In genomic region chr2:33986420-33986819, GRCm38 (mm10) we compare ENCODE assay signal across 7 mouse cellular contexts.
DNase-seq lines count a peak whose midpoint lies in the region; ATAC-seq lines count a peak whose summit lies in the region.

No protein-coding gene starts in this region.

- no peak overlapping the region for H3K27ac ChIP-seq in embryonic facial prominence, embryonic 14.5 days (replicated peaks; ENCODE audit: low read depth, low read length)
- H3K27ac ChIP-seq in lung, embryonic 15.5 days: no peak overlapping the region

- peak; percentile 34 to 46 for DNase-seq in layer of hippocampus, adult 8-10 months (ENCODE audit: low spot score in 2 of 2)
- DNase-seq in layer of hippocampus, adult 9-10 months (ENCODE audit: low spot score): no peak
- DNase-seq in ZHBTc4 (ENCODE audit: low read depth, low spot score): peak; percentile 39
- peak; percentile 78 for DNase-seq in embryonic facial prominence, embryonic 14.5 days (ENCODE audit: low spot score)
- DNase-seq in ovary, adult 18-20 months (ENCODE audit: low spot score): no peak

- H3K4me1 ChIP-seq in embryonic facial prominence, embryonic 14.5 days (ENCODE audit: control insufficient read depth, insufficient read depth, low read length): no peaks in the 10 kb centered on the region
- H3K4me1 ChIP-seq in lung, embryonic 15.5 days: no peaks in the 10 kb centered on the region

- no peaks in the 10 kb centered on the region for H3K9me3 ChIP-seq in embryonic facial prominence, embryonic 14.5 days (ENCODE audit: control insufficient read depth, low read length)
- no peaks in the 10 kb centered on the region for H3K9me3 ChIP-seq in lung, embryonic 15.5 days

- H3K36me3 ChIP-seq in embryonic facial prominence, embryonic 14.5 days (ENCODE audit: control insufficient read depth, insufficient read depth, low read length): no peaks in the 10 kb centered on the region
- H3K36me3 ChIP-seq in lung, embryonic 15.5 days: no peaks in the 10 kb centered on the region

- no peaks in the 10 kb centered on the region for H3K27me3 ChIP-seq in embryonic facial prominence, embryonic 14.5 days (replicated peaks; ENCODE audit: control insufficient read depth, insufficient read depth, low read length)
- H3K27me3 ChIP-seq in lung, embryonic 15.5 days: no peaks in the 10 kb centered on the region

- 0 out of 2 replicates have a peak overlapping the region, but pooled peaks have one; percentile 10 for H3K4me2 ChIP-seq in embryonic facial prominence, embryonic 14.5 days (ENCODE audit: low read depth, low read length)
- H3K4me2 ChIP-seq in lung, embryonic 15.5 days: peak overlapping the region; percentile 5; the same call in 1 of the 2 replicates

- no peak for ATAC-seq in embryonic facial prominence, embryonic 14.5 days (ENCODE audit: low read depth)
- ATAC-seq in lung, embryonic 15.5 days (ENCODE audit: borderline replicate concordance, extremely low read depth, low FRiP score, low TSS enrichment): peak; percentile 16; the same call in 1 of the 2 replicates
- ATAC-seq in megakaryocyte-erythroid progenitor cell, adult 5-6 weeks (replicated peaks; ENCODE audit: low FRiP score, low TSS enrichment, poor library complexity, severe bottlenecking): no peak

- no peak overlapping the region for H3K9ac ChIP-seq in embryonic facial prominence, embryonic 14.5 days (ENCODE audit: low read depth, low read length)
- no peak overlapping the region for H3K9ac ChIP-seq in lung, embryonic 15.5 days

- H3K4me3 ChIP-seq in embryonic facial prominence, embryonic 14.5 days (ENCODE audit: low read depth, low read length): no peak overlapping the region
- no peak overlapping the region for H3K4me3 ChIP-seq in lung, embryonic 15.5 days

- WGBS in embryonic facial prominence, embryonic 14.5 days: 21% methylated on average over 4 of the region's 4 CpGs
- 20% methylated on average over 4 of the region's 4 CpGs for WGBS in lung, embryonic 15.5 days

Comparison
In these comparisons a context has a peak if more than half of its experiments do, and no peak if none do; other contexts are left out.
1. DNase-seq: peak in layer of hippocampus, adult 8-10 months (2 of 2), ZHBTc4 (single experiment) and embryonic facial prominence, embryonic 14.5 days (single experiment); none in layer of hippocampus, adult 9-10 months (single experiment) and ovary, adult 18-20 months (single experiment).